Mouse (Mus musculus): ENCODE measurements around the gene Tmcc3. TPM values are rescaled to one million over a fixed set of nuclear protein-coding genes. Genes with fewer than 3 reads are reported as not detected.

Gene Tmcc3
- polyA plus RNA-seq, 1 experiment from 2014 or later: 8.8 TPM

GRCm38 (mm10) chr10:94500877-94501273, 189.1 kb downstream of the Tmcc3 start:
- no peak overlapping the region for H3K9ac ChIP-seq (replicated peaks; ENCODE audit: low read depth, low read length)
- no peak overlapping the region; the same call in 1 of the 2 replicates for H3K27ac ChIP-seq (ENCODE audit: low read length)
- no peaks in the 10 kb centered on the region for H3K36me3 ChIP-seq (ENCODE audit: control insufficient read depth, insufficient read depth, low read length)
- 75% methylated on average over 7 of the region's 7 CpGs for WGBS
- no peaks in the 10 kb centered on the region for H3K27me3 ChIP-seq (ENCODE audit: control insufficient read depth, insufficient read depth, low read length)
- no peak overlapping the region for H3K4me3 ChIP-seq (ENCODE audit: low read depth, low read length)
- ATAC-seq (ENCODE audit: insufficient number of reproducible peaks, insufficient read depth, low FRiP score, low read depth): no peak
- H3K4me1 ChIP-seq (ENCODE audit: control insufficient read depth, insufficient read depth, low read length): peaks cover 12% of the 10 kb centered on the region; the same call in 1 of the 2 replicates
- H3K9me3 ChIP-seq (ENCODE audit: control insufficient read depth, low read depth, low read length): no peaks in the 10 kb centered on the region
- no peak overlapping the region for H3K4me2 ChIP-seq (replicated peaks; ENCODE audit: low read depth, low read length)

GRCm38 (mm10) chr10:94501796-94502195, 190.0 kb downstream of the Tmcc3 start:
- 74% methylated on average over 10 of the region's 10 CpGs for WGBS
- no peak overlapping the region for H3K9ac ChIP-seq (replicated peaks; ENCODE audit: low read depth, low read length)
- H3K4me3 ChIP-seq (ENCODE audit: low read depth, low read length): no peak overlapping the region
- no peaks in the 10 kb centered on the region for H3K36me3 ChIP-seq (ENCODE audit: control insufficient read depth, insufficient read depth, low read length)
- no peak overlapping the region for H3K27ac ChIP-seq (ENCODE audit: low read length)
- no peaks in the 10 kb centered on the region for H3K27me3 ChIP-seq (ENCODE audit: control insufficient read depth, insufficient read depth, low read length)
- H3K4me2 ChIP-seq (replicated peaks; ENCODE audit: low read depth, low read length): no peak overlapping the region
- no peaks in the 10 kb centered on the region for H3K9me3 ChIP-seq (ENCODE audit: control insufficient read depth, low read depth, low read length)
- ATAC-seq (ENCODE audit: insufficient number of reproducible peaks, insufficient read depth, low FRiP score, low read depth): no peak
- H3K4me1 ChIP-seq (ENCODE audit: control insufficient read depth, insufficient read depth, low read length): peaks cover 12% of the 10 kb centered on the region; the same call in 1 of the 2 replicates

GRCm38 (mm10) chr10:94505248-94505772, 193.6 kb downstream of the Tmcc3 start:
- Histone ChIP-seq H3K27ac (ENCODE audit: low read length) (no peak overlapping the region), H3K9me3 (ENCODE audit: control insufficient read depth, low read depth, low read length) (no peaks in the 10 kb centered on the region), H3K27me3 (ENCODE audit: control insufficient read depth, insufficient read depth, low read length) (no peaks in the 10 kb centered on the region), H3K4me3 (ENCODE audit: low read depth, low read length) (no peak overlapping the region), H3K4me1 (ENCODE audit: control insufficient read depth, insufficient read depth, low read length) (peaks cover 6% of the 10 kb centered on the region; the same call in 1 of the 2 replicates), H3K9ac (replicated peaks; ENCODE audit: low read depth, low read length) (no peak overlapping the region), H3K36me3 (ENCODE audit: control insufficient read depth, insufficient read depth, low read length) (no peaks in the 10 kb centered on the region), H3K4me2 (replicated peaks; ENCODE audit: low read depth, low read length) (no peak overlapping the region)
- no peak for ATAC-seq (ENCODE audit: insufficient number of reproducible peaks, insufficient read depth, low FRiP score, low read depth)
- 74% methylated on average over 16 of the region's 16 CpGs for WGBS

- no peak for ATAC-seq (ENCODE audit: insufficient number of reproducible peaks, insufficient read depth, low FRiP score, low read depth)
- Histone ChIP-seq H3K9ac (replicated peaks; ENCODE audit: low read depth, low read length) (no peak overlapping the region), H3K4me2 (replicated peaks; ENCODE audit: low read depth, low read length) (no peak overlapping the region), H3K36me3 (ENCODE audit: control insufficient read depth, insufficient read depth, low read length) (no peaks in the 10 kb centered on the region), H3K4me3 (ENCODE audit: low read depth, low read length) (no peak overlapping the region), H3K9me3 (ENCODE audit: control insufficient read depth, low read depth, low read length) (no peaks in the 10 kb centered on the region), H3K4me1 (ENCODE audit: control insufficient read depth, insufficient read depth, low read length) (no peaks in the 10 kb centered on the region), H3K27me3 (ENCODE audit: control insufficient read depth, insufficient read depth, low read length) (no peaks in the 10 kb centered on the region), H3K27ac (ENCODE audit: low read length) (no peak overlapping the region)
- 69% methylated on average over 5 of the region's 5 CpGs for WGBS
These were observed 197.1 kb downstream of the Tmcc3 start for GRCm38 (mm10) chr10:94508863-94509262.

- Histone ChIP-seq H3K27me3 (ENCODE audit: control insufficient read depth, insufficient read depth, low read length) (no peaks in the 10 kb centered on the region), H3K4me1 (ENCODE audit: control insufficient read depth, insufficient read depth, low read length) (0 out of 2 replicates have a peak, but pooled peaks cover 2% of the 10 kb centered on the region), H3K4me3 (ENCODE audit: low read depth, low read length) (no peak overlapping the region), H3K9ac (replicated peaks; ENCODE audit: low read depth, low read length) (no peak overlapping the region), H3K36me3 (ENCODE audit: control insufficient read depth, insufficient read depth, low read length) (no peaks in the 10 kb centered on the region), H3K27ac (ENCODE audit: low read length) (no peak overlapping the region), H3K9me3 (ENCODE audit: control insufficient read depth, low read depth, low read length) (no peaks in the 10 kb centered on the region), H3K4me2 (replicated peaks; ENCODE audit: low read depth, low read length) (no peak overlapping the region)
- ATAC-seq (ENCODE audit: insufficient number of reproducible peaks, insufficient read depth, low FRiP score, low read depth): no peak
- whole genome bisulfite sequencing: 90% methylated on average over 1 of the region's 1 CpGs
These were observed 201.0 kb downstream of the Tmcc3 start for GRCm38 (mm10) chr10:94512771-94513170.

- H3K4me2 ChIP-seq (replicated peaks; ENCODE audit: low read depth, low read length): peak overlapping the region; percentile 65
- peak overlapping the region; percentile 79 for H3K4me3 ChIP-seq (ENCODE audit: low read depth, low read length)
- no peak overlapping the region; the same call in 1 of the 2 replicates for H3K9ac ChIP-seq (replicated peaks; ENCODE audit: low read depth, low read length)
- H3K27me3 ChIP-seq (ENCODE audit: control insufficient read depth, insufficient read depth, low read length): no peaks in the 10 kb centered on the region
- 0 out of 2 replicates have a peak, but pooled peaks cover 2% of the 10 kb centered on the region for H3K4me1 ChIP-seq (ENCODE audit: control insufficient read depth, insufficient read depth, low read length)
- H3K27ac ChIP-seq (ENCODE audit: low read length): no peak overlapping the region
- no peaks in the 10 kb centered on the region for H3K9me3 ChIP-seq (ENCODE audit: control insufficient read depth, low read depth, low read length)
- no peaks in the 10 kb centered on the region for H3K36me3 ChIP-seq (ENCODE audit: control insufficient read depth, insufficient read depth, low read length)
- 1% methylated on average over 12 of the region's 12 CpGs for WGBS
- ATAC-seq (ENCODE audit: insufficient number of reproducible peaks, insufficient read depth, low FRiP score, low read depth): no peak
These were observed 202.3 kb downstream of the Tmcc3 start for GRCm38 (mm10) chr10:94514091-94514505.

GRCm38 (mm10) chr10:94514506-94515178, 202.9 kb downstream of the Tmcc3 start:
- peak overlapping the region; percentile 53; the same call in 1 of the 2 replicates for H3K27ac ChIP-seq (ENCODE audit: low read length)
- H3K4me2 ChIP-seq (replicated peaks; ENCODE audit: low read depth, low read length): peak overlapping the region; percentile 65
- no peaks in the 10 kb centered on the region for H3K36me3 ChIP-seq (ENCODE audit: control insufficient read depth, insufficient read depth, low read length)
- peak overlapping the region; percentile 79 for H3K4me3 ChIP-seq (ENCODE audit: low read depth, low read length)
- under 1% methylated on average over 71 of the region's 71 CpGs for whole genome bisulfite sequencing
- no peaks in the 10 kb centered on the region for H3K27me3 ChIP-seq (ENCODE audit: control insufficient read depth, insufficient read depth, low read length)
- peak; percentile 86 for ATAC-seq (ENCODE audit: insufficient number of reproducible peaks, insufficient read depth, low FRiP score, low read depth)
- peak overlapping the region; percentile 54 for H3K9ac ChIP-seq (replicated peaks; ENCODE audit: low read depth, low read length)
- 0 out of 2 replicates have a peak, but pooled peaks cover 2% of the 10 kb centered on the region for H3K4me1 ChIP-seq (ENCODE audit: control insufficient read depth, insufficient read depth, low read length)
- H3K9me3 ChIP-seq (ENCODE audit: control insufficient read depth, low read depth, low read length): no peaks in the 10 kb centered on the region

GRCm38 (mm10) chr10:94515179-94515545, 203.4 kb downstream of the Tmcc3 start:
- peak overlapping the region; percentile 54 for H3K9ac ChIP-seq (replicated peaks; ENCODE audit: low read depth, low read length)
- no peaks in the 10 kb centered on the region for H3K9me3 ChIP-seq (ENCODE audit: control insufficient read depth, low read depth, low read length)
- peak; percentile 84 for ATAC-seq (ENCODE audit: insufficient number of reproducible peaks, insufficient read depth, low FRiP score, low read depth)
- H3K4me2 ChIP-seq (replicated peaks; ENCODE audit: low read depth, low read length): peak overlapping the region; percentile 65
- H3K4me3 ChIP-seq (ENCODE audit: low read depth, low read length): peak overlapping the region; percentile 79
- H3K27me3 ChIP-seq (ENCODE audit: control insufficient read depth, insufficient read depth, low read length): no peaks in the 10 kb centered on the region
- H3K27ac ChIP-seq (ENCODE audit: low read length): peak overlapping the region; percentile 53; the same call in 1 of the 2 replicates
- 0 out of 2 replicates have a peak, but pooled peaks cover 2% of the 10 kb centered on the region for H3K4me1 ChIP-seq (ENCODE audit: control insufficient read depth, insufficient read depth, low read length)
- no peaks in the 10 kb centered on the region for H3K36me3 ChIP-seq (ENCODE audit: control insufficient read depth, insufficient read depth, low read length)
- 1% methylated on average over 34 of the region's 34 CpGs for WGBS
